Mouse (Mus musculus): Measurements from ENCODE around the gene Pgap1. TPM values are rescaled to one million over a fixed set of nuclear protein-coding genes. Genes with fewer than 3 reads are reported as not detected.

Gene Pgap1
- polyA plus RNA-seq, 1 experiment, result 0.50 TPM

GRCm38 (mm10) chr1:54448833-54449232, 108.7 kb downstream of the Pgap1 start:
- no peaks in the 10 kb centered on the region for H3K36me3 ChIP-seq (ENCODE audit: control insufficient read depth, insufficient read depth)
- no peak overlapping the region for H3K4me3 ChIP-seq (ENCODE audit: insufficient read depth, poor library complexity, severe bottlenecking)
- no peak overlapping the region for H3ac ChIP-seq (ENCODE audit: control insufficient read depth, insufficient read length, low read depth)
- H3K27me3 ChIP-seq (ENCODE audit: control insufficient read depth, insufficient read depth, insufficient read length), result peaks cover 20% of the 10 kb centered on the region
- H3K79me2 ChIP-seq (ENCODE audit: control insufficient read depth, insufficient read depth), result no peaks in the 10 kb centered on the region
- H3K79me3 ChIP-seq (ENCODE audit: low read depth), result no peaks in the 10 kb centered on the region
- no peak for TF ChIP-seq CTCF (IDR thresholded peaks at IDR 0.05; ENCODE audit: control insufficient read depth, insufficient read depth, insufficient read length)
- TF ChIP-seq MYOD1 (IDR thresholded peaks at IDR 0.05; ENCODE audit: control insufficient read depth, insufficient read length, low read depth), result no peak
- TF ChIP-seq MYOG (IDR thresholded peaks at IDR 0.05; ENCODE audit: control insufficient read depth, extremely low read depth, insufficient read length), result no peak
- TF ChIP-seq FOSL1 (IDR thresholded peaks at IDR 0.05; ENCODE audit: insufficient read depth, low read length, poor library complexity, severe bottlenecking), result no peak
- no peak for TF ChIP-seq CEBPB (IDR thresholded peaks at IDR 0.05; ENCODE audit: low read depth)
- TF ChIP-seq USF1 (IDR thresholded peaks at IDR 0.05; ENCODE audit: low read depth), result no peak
- no peak for TF ChIP-seq MAX (IDR thresholded peaks at IDR 0.05)

DNA sequence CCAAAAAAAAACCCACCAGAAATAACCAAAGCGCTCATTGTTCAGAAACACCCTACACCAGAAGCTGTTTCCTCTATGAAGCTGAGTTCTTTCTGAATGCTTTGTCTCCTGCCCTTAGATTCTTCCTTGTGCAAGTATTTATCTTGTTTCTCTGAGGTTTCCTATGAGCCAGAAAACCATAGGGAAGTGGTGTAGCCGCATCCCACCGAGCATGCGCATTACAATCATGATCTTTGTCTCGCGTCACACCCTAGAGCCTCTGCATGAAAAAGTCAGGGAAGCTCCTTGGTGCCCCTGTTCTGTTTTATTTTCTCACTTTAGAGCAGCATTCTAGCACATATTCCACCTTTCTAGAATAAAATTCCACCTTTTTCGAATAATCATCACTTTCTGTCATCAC, 113.8 kb downstream of the Pgap1 start:
- Histone ChIP-seq H3K79me3 (ENCODE audit: low read depth) (no peaks in the 10 kb centered on the region), H3K27me3 (ENCODE audit: control insufficient read depth, insufficient read depth, insufficient read length) (peaks cover 18% of the 10 kb centered on the region), H3K4me3 (ENCODE audit: insufficient read depth, poor library complexity, severe bottlenecking) (no peak overlapping the region), H3ac (ENCODE audit: control insufficient read depth, insufficient read length, low read depth) (no peak overlapping the region), H3K79me2 (ENCODE audit: control insufficient read depth, insufficient read depth) (peaks cover under 1% of the 10 kb centered on the region), H3K36me3 (ENCODE audit: control insufficient read depth, insufficient read depth) (no peaks in the 10 kb centered on the region)
- TF ChIP-seq MAX (IDR thresholded peaks at IDR 0.05) (no peak), CEBPB (IDR thresholded peaks at IDR 0.05; ENCODE audit: low read depth) (no peak), MYOD1 (IDR thresholded peaks at IDR 0.05; ENCODE audit: control insufficient read depth, insufficient read length, low read depth) (no peak), CTCF (IDR thresholded peaks at IDR 0.05; ENCODE audit: control insufficient read depth, insufficient read depth, insufficient read length) (no peak), FOSL1 (IDR thresholded peaks at IDR 0.05; ENCODE audit: insufficient read depth, low read length, poor library complexity, severe bottlenecking) (no peak), MYOG (IDR thresholded peaks at IDR 0.05; ENCODE audit: control insufficient read depth, extremely low read depth, insufficient read length) (no peak), USF1 (IDR thresholded peaks at IDR 0.05; ENCODE audit: low read depth) (no peak)

GRCm38 (mm10) chr1:54439080-54439476, 118.4 kb downstream of the Pgap1 start:
- Histone ChIP-seq H3K27me3 (ENCODE audit: control insufficient read depth, insufficient read depth, insufficient read length) (no peaks in the 10 kb centered on the region), H3K79me2 (ENCODE audit: control insufficient read depth, insufficient read depth) (peaks cover 23% of the 10 kb centered on the region), H3ac (ENCODE audit: control insufficient read depth, insufficient read length, low read depth) (no peak overlapping the region), H3K79me3 (ENCODE audit: low read depth) (peaks cover 1% of the 10 kb centered on the region), H3K36me3 (ENCODE audit: control insufficient read depth, insufficient read depth) (no peaks in the 10 kb centered on the region), H3K4me3 (ENCODE audit: insufficient read depth, poor library complexity, severe bottlenecking) (peak overlapping the region; percentile 78)
- no peak for TF ChIP-seq FOSL1 (IDR thresholded peaks at IDR 0.05; ENCODE audit: insufficient read depth, low read length, poor library complexity, severe bottlenecking)
- TF ChIP-seq CEBPB (IDR thresholded peaks at IDR 0.05; ENCODE audit: low read depth), result no peak
- TF ChIP-seq MAX (IDR thresholded peaks at IDR 0.05), result no peak
- TF ChIP-seq MYOG (IDR thresholded peaks at IDR 0.05; ENCODE audit: control insufficient read depth, extremely low read depth, insufficient read length), result no peak
- no peak for TF ChIP-seq USF1 (IDR thresholded peaks at IDR 0.05; ENCODE audit: low read depth)
- TF ChIP-seq CTCF (IDR thresholded peaks at IDR 0.05; ENCODE audit: control insufficient read depth, insufficient read depth, insufficient read length), result no peak
- no peak for TF ChIP-seq MYOD1 (IDR thresholded peaks at IDR 0.05; ENCODE audit: control insufficient read depth, insufficient read length, low read depth)

- peaks cover 1% of the 10 kb centered on the region for H3K79me3 ChIP-seq (ENCODE audit: low read depth)
- peaks cover 5% of the 10 kb centered on the region for H3K36me3 ChIP-seq (ENCODE audit: control insufficient read depth, insufficient read depth)
- H3K4me3 ChIP-seq (ENCODE audit: insufficient read depth, poor library complexity, severe bottlenecking), result peak within 1 kb of the TSS; percentile 78
- H3K27me3 ChIP-seq (ENCODE audit: control insufficient read depth, insufficient read depth, insufficient read length), result no peaks in the 10 kb centered on the region
- no peak for TF ChIP-seq USF1 (IDR thresholded peaks at IDR 0.05; ENCODE audit: low read depth)
- TF ChIP-seq MAX (IDR thresholded peaks at IDR 0.05), result peak; percentile 27
- TF ChIP-seq CTCF (IDR thresholded peaks at IDR 0.05; ENCODE audit: control insufficient read depth, insufficient read depth, insufficient read length), result no peak
- H3K79me2 ChIP-seq (ENCODE audit: control insufficient read depth, insufficient read depth), result peaks cover 26% of the 10 kb centered on the region
- peak within 1 kb of the TSS; percentile 52 for H3ac ChIP-seq (ENCODE audit: control insufficient read depth, insufficient read length, low read depth)
Measured at GRCm38 (mm10) chr1:54438340-54439079, 119.0 kb downstream of the Pgap1 start, which contains the start of gene Gtf3c3. Gene Gtf3c3 (minus strand): TSS chr1:54438971.

Other genes starting within 250 kb of the Pgap1 start
- 4.9 TPM for gene Gtf3c3, start 118.7 kb downstream of the Pgap1 start, polyA plus RNA-seq (2012; fragmentation: generic; extraction: Trizol)